Mouse (Mus musculus): ENCODE measurements around the gene Vstm2l. TPM values are rescaled to one million over a fixed set of nuclear protein-coding genes. Genes with fewer than 3 reads are reported as not detected.
A peak's percentile ranks its signal among the peaks of the same experiment; 100 is the strongest.

The Vstm2l gene
- polyA plus RNA-seq (2012; fragmentation: generic; extraction: Trizol): not detected

DNA sequence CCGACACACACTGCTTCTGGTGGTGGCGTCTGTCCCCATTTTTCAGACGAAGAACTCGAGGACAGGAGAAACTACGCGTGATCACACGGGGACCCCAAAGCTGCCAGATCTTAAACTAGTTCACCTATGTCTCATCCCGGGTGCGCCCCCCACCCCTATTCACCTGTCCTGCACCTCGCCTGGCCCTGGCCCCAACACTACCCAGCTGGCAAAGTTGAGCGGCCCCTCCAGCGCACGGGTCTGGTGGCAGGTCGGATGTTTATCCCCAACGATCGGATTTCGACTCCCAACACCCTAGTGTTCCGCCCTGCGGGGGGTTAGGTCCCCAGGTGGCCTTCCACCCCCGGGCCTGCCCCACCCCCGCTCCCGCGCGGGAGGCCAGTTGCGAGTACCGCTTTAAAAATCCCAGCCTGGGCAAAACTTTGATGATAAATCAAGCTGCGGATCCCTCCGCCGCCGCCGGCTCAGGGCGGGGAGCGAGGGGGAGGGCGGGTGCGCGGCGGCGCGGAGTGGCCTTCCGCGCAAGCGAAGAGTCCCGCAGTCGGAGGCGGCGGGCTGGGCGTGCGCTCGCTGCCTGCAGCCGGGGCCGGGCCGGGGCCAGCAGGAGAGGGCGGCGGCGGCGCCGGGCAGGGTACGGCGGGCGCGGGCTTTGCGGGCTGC is at the start of gene Vstm2l:
Gene Vstm2l (plus strand): TSS at position 549 of the 660 bp plus-strand sequence.
- Histone ChIP-seq H3K4me2 (ENCODE audit: low read depth) (no peak within 1 kb of the TSS), H3K4me3 (no peak within 1 kb of the TSS), H3ac (ENCODE audit: control insufficient read depth, insufficient read length) (no peak within 1 kb of the TSS), H3K79me2 (ENCODE audit: control insufficient read depth, insufficient read depth) (no peaks in the 10 kb centered on the region), H3K36me3 (ENCODE audit: control insufficient read depth, insufficient read depth) (no peaks in the 10 kb centered on the region), H3K27me3 (ENCODE audit: control insufficient read depth, insufficient read depth, insufficient read length) (peaks cover 14% of the 10 kb centered on the region)
- TF ChIP-seq POLR2AphosphoS2 (IDR thresholded peaks at IDR 0.05; ENCODE audit: insufficient read length, low read depth) (no peak), MAX (IDR thresholded peaks at IDR 0.05; ENCODE audit: low read depth) (no peak), TCF12 (IDR thresholded peaks at IDR 0.05; ENCODE audit: insufficient read depth, poor library complexity, severe bottlenecking) (no peak), SRF (IDR thresholded peaks at IDR 0.05; ENCODE audit: control insufficient read depth, insufficient read length, low read depth) (no peak), REST (IDR thresholded peaks at IDR 0.05; ENCODE audit: insufficient read depth, insufficient read length) (no peak), CEBPB (IDR thresholded peaks at IDR 0.05; ENCODE audit: insufficient read depth, poor library complexity, severe bottlenecking) (no peak), POLR2A (IDR thresholded peaks at IDR 0.05; ENCODE audit: insufficient read length, low read depth) (no peak), MYOD1 (IDR thresholded peaks at IDR 0.05; ENCODE audit: control insufficient read depth in 1 of 3, insufficient read length in 2 of 3, low read depth in 2 of 3) (no peak), E2F4 (IDR thresholded peaks at IDR 0.05; ENCODE audit: insufficient read depth) (no peak), USF1 (IDR thresholded peaks at IDR 0.05; ENCODE audit: low read depth) (no peak), MYOG (IDR thresholded peaks at IDR 0.05; ENCODE audit: control insufficient read depth in 1 of 3, insufficient read depth in 1 of 3, insufficient read length in 2 of 3, low read depth in 2 of 3) (no peak), TCF3 (IDR thresholded peaks at IDR 0.05; ENCODE audit: insufficient read length, low read depth) (no peak)

DNA sequence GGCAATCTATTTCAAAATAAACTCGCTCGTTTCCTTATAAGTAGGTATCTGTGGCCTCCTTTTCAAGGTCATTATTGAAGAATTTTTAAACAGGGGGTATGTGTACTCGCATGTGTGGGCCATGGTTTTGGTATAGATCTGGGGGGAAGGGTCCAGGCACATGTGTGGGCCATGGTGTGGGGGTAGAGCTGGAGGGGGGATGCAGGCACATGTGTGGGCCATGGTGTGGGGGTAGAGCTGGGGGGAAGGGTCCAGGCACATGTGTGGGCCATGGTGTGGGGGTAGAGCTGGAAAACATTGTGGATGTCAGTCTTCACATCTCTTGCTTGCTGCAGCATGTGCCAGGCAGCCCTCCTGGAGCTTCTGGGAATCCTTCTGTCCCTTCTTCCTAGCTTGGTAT is 47.3 kb upstream of the Vstm2l start:
- Histone ChIP-seq H3K27me3 (ENCODE audit: control insufficient read depth, insufficient read depth, insufficient read length) (no peaks in the 10 kb centered on the region), H3K4me3 (no peak overlapping the region), H3K36me3 (ENCODE audit: control insufficient read depth, insufficient read depth) (no peaks in the 10 kb centered on the region), H3K79me2 (ENCODE audit: control insufficient read depth, insufficient read depth) (no peaks in the 10 kb centered on the region), H3ac (ENCODE audit: control insufficient read depth, insufficient read length) (no peak overlapping the region), H3K4me2 (ENCODE audit: low read depth) (no peak overlapping the region)
- no peak for TF ChIP-seq USF1 (IDR thresholded peaks at IDR 0.05; ENCODE audit: low read depth)
- TF ChIP-seq SRF (IDR thresholded peaks at IDR 0.05; ENCODE audit: control insufficient read depth, insufficient read length, low read depth): no peak
- TF ChIP-seq MYOG (IDR thresholded peaks at IDR 0.05; ENCODE audit: control insufficient read depth in 1 of 3, insufficient read depth in 1 of 3, insufficient read length in 2 of 3, low read depth in 2 of 3): no peak
- TF ChIP-seq TCF3 (IDR thresholded peaks at IDR 0.05; ENCODE audit: insufficient read length, low read depth): no peak
- no peak for TF ChIP-seq CEBPB (IDR thresholded peaks at IDR 0.05; ENCODE audit: insufficient read depth, poor library complexity, severe bottlenecking)
- TF ChIP-seq TCF12 (IDR thresholded peaks at IDR 0.05; ENCODE audit: insufficient read depth, poor library complexity, severe bottlenecking): no peak
- TF ChIP-seq POLR2AphosphoS2 (IDR thresholded peaks at IDR 0.05; ENCODE audit: insufficient read length, low read depth): no peak
- no peak for TF ChIP-seq E2F4 (IDR thresholded peaks at IDR 0.05; ENCODE audit: insufficient read depth)
- no peak for TF ChIP-seq MYOD1 (IDR thresholded peaks at IDR 0.05; ENCODE audit: control insufficient read depth in 1 of 3, insufficient read length in 2 of 3, low read depth in 2 of 3)
- no peak for TF ChIP-seq POLR2A (IDR thresholded peaks at IDR 0.05; ENCODE audit: insufficient read length, low read depth)
- no peak for TF ChIP-seq MAX (IDR thresholded peaks at IDR 0.05; ENCODE audit: low read depth)

DNA sequence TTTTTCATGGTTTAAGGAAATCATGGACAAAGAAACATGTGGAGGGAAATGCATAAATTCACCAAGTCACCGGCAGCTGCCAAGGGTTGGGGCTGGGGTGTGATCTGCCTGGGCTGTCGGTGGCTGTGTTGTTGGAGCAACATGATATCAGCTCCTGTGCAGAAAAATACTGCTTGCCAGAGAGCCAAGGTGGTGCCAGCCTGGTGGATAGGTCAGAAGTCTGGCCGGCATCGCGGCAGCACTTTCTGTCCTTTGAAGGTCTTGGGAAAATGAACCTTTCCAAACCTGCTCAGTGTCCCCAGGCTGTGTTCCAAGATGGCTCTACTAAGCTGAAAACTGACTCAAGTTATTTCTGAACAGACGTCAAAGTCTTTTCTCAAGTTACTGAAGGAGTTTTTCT is 44.2 kb upstream of the Vstm2l start:
- Histone ChIP-seq H3ac (ENCODE audit: control insufficient read depth, insufficient read length) (no peak overlapping the region), H3K36me3 (ENCODE audit: control insufficient read depth, insufficient read depth) (no peaks in the 10 kb centered on the region), H3K4me3 (no peak overlapping the region), H3K27me3 (ENCODE audit: control insufficient read depth, insufficient read depth, insufficient read length) (no peaks in the 10 kb centered on the region), H3K4me2 (ENCODE audit: low read depth) (no peak overlapping the region), H3K79me2 (ENCODE audit: control insufficient read depth, insufficient read depth) (no peaks in the 10 kb centered on the region)
- TF ChIP-seq TCF12 (IDR thresholded peaks at IDR 0.05; ENCODE audit: insufficient read depth, poor library complexity, severe bottlenecking) (no peak), MYOG (IDR thresholded peaks at IDR 0.05; ENCODE audit: control insufficient read depth in 1 of 3, insufficient read depth in 1 of 3, insufficient read length in 2 of 3, low read depth in 2 of 3) (no peak), TCF3 (IDR thresholded peaks at IDR 0.05; ENCODE audit: insufficient read length, low read depth) (no peak), MAX (IDR thresholded peaks at IDR 0.05; ENCODE audit: low read depth) (no peak), SRF (IDR thresholded peaks at IDR 0.05; ENCODE audit: control insufficient read depth, insufficient read length, low read depth) (no peak), MYOD1 (IDR thresholded peaks at IDR 0.05; ENCODE audit: control insufficient read depth in 1 of 3, insufficient read length in 2 of 3, low read depth in 2 of 3) (no peak), E2F4 (IDR thresholded peaks at IDR 0.05; ENCODE audit: insufficient read depth) (no peak), CEBPB (IDR thresholded peaks at IDR 0.05; ENCODE audit: insufficient read depth, poor library complexity, severe bottlenecking) (no peak), POLR2A (IDR thresholded peaks at IDR 0.05; ENCODE audit: insufficient read length, low read depth) (no peak), USF1 (IDR thresholded peaks at IDR 0.05; ENCODE audit: low read depth) (no peak), POLR2AphosphoS2 (IDR thresholded peaks at IDR 0.05; ENCODE audit: insufficient read length, low read depth) (no peak), REST (IDR thresholded peaks at IDR 0.05; ENCODE audit: insufficient read depth, insufficient read length) (no peak)

GRCm38 (mm10) chr2:157873223-157873622 is 41.2 kb upstream of the Vstm2l start:
- no peak overlapping the region for H3K4me3 ChIP-seq
- H3ac ChIP-seq (ENCODE audit: control insufficient read depth, insufficient read length): no peak overlapping the region
- H3K4me2 ChIP-seq (ENCODE audit: low read depth): no peak overlapping the region
- no peaks in the 10 kb centered on the region for H3K36me3 ChIP-seq (ENCODE audit: control insufficient read depth, insufficient read depth)
- TF ChIP-seq POLR2A (IDR thresholded peaks at IDR 0.05; ENCODE audit: insufficient read length, low read depth) (no peak), MAX (IDR thresholded peaks at IDR 0.05; ENCODE audit: low read depth) (peak; percentile 7), SRF (IDR thresholded peaks at IDR 0.05; ENCODE audit: control insufficient read depth, insufficient read length, low read depth) (no peak), TCF12 (IDR thresholded peaks at IDR 0.05; ENCODE audit: insufficient read depth, poor library complexity, severe bottlenecking) (no peak), POLR2AphosphoS2 (IDR thresholded peaks at IDR 0.05; ENCODE audit: insufficient read length, low read depth) (no peak), REST (IDR thresholded peaks at IDR 0.05; ENCODE audit: insufficient read depth, insufficient read length) (no peak), USF1 (IDR thresholded peaks at IDR 0.05; ENCODE audit: low read depth) (no peak), CEBPB (IDR thresholded peaks at IDR 0.05; ENCODE audit: insufficient read depth, poor library complexity, severe bottlenecking) (no peak), TCF3 (IDR thresholded peaks at IDR 0.05; ENCODE audit: insufficient read length, low read depth) (peak; percentile 20), MYOD1 (IDR thresholded peaks at IDR 0.05; ENCODE audit: control insufficient read depth in 1 of 3, insufficient read length in 2 of 3, low read depth in 2 of 3) (peak in 2 of 3 experiments; percentile 62 to 67), MYOG (IDR thresholded peaks at IDR 0.05; ENCODE audit: control insufficient read depth in 1 of 3, insufficient read depth in 1 of 3, insufficient read length in 2 of 3, low read depth in 2 of 3) (peak; percentile 49 to 89 (median 79)), E2F4 (IDR thresholded peaks at IDR 0.05; ENCODE audit: insufficient read depth) (no peak)
- H3K27me3 ChIP-seq (ENCODE audit: control insufficient read depth, insufficient read depth, insufficient read length): no peaks in the 10 kb centered on the region
- no peaks in the 10 kb centered on the region for H3K79me2 ChIP-seq (ENCODE audit: control insufficient read depth, insufficient read depth)
